Mouse (Mus musculus): ENCODE measurements around the gene Shc3.

GRCm38 (mm10) chr13:51413461-51413860 lies 155.8 kb downstream of the Shc3 start:
- TF ChIP-seq CTCF (IDR thresholded peaks at IDR 0.05; ENCODE audit: borderline replicate concordance, extremely low read depth, insufficient read depth, insufficient read length) = peak; percentile 16; the same call in 1 of the 2 replicates
- no peak for TF ChIP-seq POLR2A (IDR thresholded peaks at IDR 0.05; ENCODE audit: borderline replicate concordance, extremely low read depth, insufficient read depth, insufficient read length, poor library complexity, severe bottlenecking)
